Mouse (Mus musculus) gastrocnemius, postnatal 25 days (tissue): ENCODE measurements around the gene Ascc2. TPM values are rescaled to one million over a fixed set of nuclear protein-coding genes. Genes with fewer than 3 reads are reported as not detected.

ENCODE experiments used
- DNase-seq: peaks from one replicate; pipeline ENCODE4 v3.0.0; 2022
- long read RNA-seq, 2 experiments: library from polyadenylated mRNA; stranded (forward); transcript quantifications; one replicate each; pipeline ENCODE4 v2.0.0; 2021
- total RNA-seq, 2 experiments: library from RNA; stranded (reverse); gene quantifications; 1 replicate in 1 of 2; 2 replicates in 1 of 2; pipeline ENCODE4 v1.2.3; 2021

Ascc2 gene
- 10 to 100 TPM; 14.2 to 14.7 TPM for total RNA-seq
- long read RNA-seq, experiment 1, partial matches to known transcripts: 0 of 56 reads
- long read RNA-seq, experiment 1, other reads (novel, unspliced or antisense): 54 of 56 reads
- long read RNA-seq, experiment 2, partial matches to known transcripts: 36 of 41 reads
- long read RNA-seq, experiment 2, other reads (novel, unspliced or antisense): 2 of 41 reads

- peak; percentile 95 for DNase-seq
Measured at GRCm38 (mm10) chr11:4637534-4638234, at the start of gene Ascc2. Gene Ascc2, plus strand, starts transcription at chr11:4637747.

- DNase-seq: no peak
Measured at GRCm38 (mm10) chr11:4591811-4592210, 45.7 kb upstream of the Ascc2 start.

- no peak for DNase-seq
Measured at GRCm38 (mm10) chr11:4593491-4593848, 44.1 kb upstream of the Ascc2 start.

- DNase-seq: no peak
Measured at GRCm38 (mm10) chr11:4593849-4594607, 43.5 kb upstream of the Ascc2 start.

GRCm38 (mm10) chr11:4594608-4595500 is 42.7 kb upstream of the Ascc2 start, which contains the start of gene Mtmr3:
Gene Mtmr3, minus strand, starts transcription at chr11:4594863.
- peak; percentile 97 for DNase-seq

- DNase-seq: no peak
Measured at GRCm38 (mm10) chr11:4598411-4598810, 39.1 kb upstream of the Ascc2 start.

GRCm38 (mm10) chr11:4599916-4600315 is 37.6 kb upstream of the Ascc2 start:
- DNase-seq: no peak

DNA sequence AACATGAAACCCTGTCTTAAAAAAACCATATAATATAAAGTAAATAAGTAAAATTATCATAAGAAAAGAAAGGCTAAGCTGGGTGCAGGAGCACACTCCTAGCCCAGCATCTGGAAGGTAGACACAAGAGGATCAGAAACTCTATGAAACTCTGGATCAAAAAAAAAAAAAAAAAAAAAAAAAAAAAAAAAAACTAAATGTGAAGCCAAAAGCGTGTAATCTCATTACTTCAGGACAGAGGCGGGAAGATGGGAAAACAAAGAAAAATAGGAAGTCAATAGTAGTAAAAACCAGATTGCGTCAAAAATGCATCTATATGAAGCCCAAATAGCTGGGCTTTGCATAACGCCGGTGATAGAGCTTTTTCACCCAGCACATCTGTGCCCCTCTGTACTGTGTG is 35.7 kb upstream of the Ascc2 start:
- no peak for DNase-seq

DNA sequence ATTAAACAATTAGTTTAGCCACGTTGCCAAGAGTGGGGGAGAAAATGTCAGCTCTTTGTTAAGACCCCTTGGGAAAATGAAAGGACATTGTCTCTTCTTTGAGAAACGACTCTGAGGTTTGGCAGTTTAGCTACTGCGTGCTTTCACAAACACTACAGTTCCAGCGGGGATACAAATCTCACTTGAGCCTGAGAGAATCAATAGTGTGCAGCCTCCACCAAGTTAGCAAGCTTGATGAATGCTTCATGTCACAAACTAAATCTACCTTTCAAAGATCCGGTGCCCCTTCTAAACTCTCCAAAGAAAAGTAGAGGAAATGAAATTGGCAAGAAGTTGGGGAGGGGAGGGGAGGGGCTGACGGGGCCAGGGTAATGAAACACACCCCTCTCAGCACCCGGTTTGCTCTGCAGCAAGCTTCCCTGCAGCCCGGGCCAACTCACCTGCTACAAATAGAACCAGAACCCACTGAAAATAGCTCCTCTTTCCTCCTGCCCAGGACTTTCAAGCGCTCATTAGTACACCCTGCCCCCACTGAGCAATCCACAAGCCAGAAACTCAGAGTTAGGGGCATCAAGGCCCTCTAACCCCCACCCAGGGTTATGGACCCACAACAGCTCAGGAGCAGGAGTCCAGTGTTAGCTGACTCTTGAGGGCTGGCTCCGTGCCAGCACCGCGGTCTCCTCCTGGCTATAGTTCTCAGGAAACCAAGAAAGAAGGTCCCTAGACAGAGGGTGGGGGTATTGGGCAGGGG is 34.7 kb upstream of the Ascc2 start:
- DNase-seq: peak; percentile 52

- DNase-seq: peak; percentile 29
Measured at GRCm38 (mm10) chr11:4604441-4604840, 33.1 kb upstream of the Ascc2 start.

DNA sequence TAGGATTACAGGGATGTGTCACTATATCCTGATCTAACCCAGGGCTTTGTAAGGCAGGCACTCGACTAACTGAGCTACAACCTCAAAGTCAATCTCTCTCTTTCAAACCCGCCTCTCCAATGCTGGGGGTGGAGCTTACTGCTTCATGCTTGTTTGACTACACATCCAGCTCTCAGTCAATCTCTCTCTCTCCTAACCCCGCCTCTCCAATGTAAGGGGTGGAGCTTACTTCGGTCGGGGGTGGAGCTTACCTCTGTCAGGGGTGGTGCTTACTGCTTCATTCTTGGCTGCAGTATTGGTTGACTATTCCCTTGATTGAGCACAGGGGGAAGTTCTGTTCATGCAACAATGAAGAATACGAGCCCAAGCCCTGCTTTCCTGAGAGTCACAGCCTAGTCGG is 32.1 kb upstream of the Ascc2 start:
- no peak for DNase-seq

DNA sequence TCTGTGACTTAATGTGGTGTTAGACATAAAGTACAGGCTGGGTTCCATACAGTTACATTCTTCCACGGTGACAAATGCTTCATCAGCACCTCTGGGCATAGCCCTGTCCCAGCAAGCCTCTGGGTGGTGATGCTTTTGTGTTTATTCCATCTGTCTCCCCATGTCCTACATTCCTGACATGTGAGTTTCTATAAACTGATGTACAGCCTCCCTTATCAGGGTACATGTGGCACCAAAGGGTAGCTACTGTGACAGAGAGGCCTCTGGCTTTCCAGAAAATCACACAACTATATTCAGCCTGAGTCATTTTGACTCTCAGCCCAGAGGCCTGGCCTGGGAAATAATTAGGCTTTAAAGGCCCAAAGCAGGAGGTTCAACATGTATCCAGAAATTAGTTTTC is 31.0 kb upstream of the Ascc2 start:
- no peak for DNase-seq

DNA sequence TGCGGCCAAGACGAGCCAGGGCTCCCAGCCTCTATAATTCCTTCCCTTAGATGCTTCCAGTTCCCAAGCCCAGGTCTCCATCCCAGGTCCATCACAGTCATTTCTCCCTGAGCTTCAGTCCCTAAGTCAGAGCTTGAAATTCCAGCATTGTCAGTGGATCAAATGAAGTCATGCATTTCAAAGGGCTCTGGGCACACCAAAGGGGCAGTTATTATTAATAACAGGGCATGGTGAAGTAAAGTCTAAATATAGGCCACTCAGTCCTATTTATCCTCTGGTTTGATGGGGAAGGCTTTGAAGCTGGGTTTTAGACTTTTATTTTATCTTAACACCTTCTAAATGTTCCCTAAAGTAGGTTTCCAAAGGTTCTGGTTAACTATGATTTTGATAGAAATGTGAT is 25.6 kb upstream of the Ascc2 start:
- no peak for DNase-seq

GRCm38 (mm10) chr11:4620017-4620485 is 17.5 kb upstream of the Ascc2 start, which contains the start of gene Gm11032:
Gene Gm11032, plus strand, starts transcription at chr11:4620067.
- DNase-seq: no peak

DNA sequence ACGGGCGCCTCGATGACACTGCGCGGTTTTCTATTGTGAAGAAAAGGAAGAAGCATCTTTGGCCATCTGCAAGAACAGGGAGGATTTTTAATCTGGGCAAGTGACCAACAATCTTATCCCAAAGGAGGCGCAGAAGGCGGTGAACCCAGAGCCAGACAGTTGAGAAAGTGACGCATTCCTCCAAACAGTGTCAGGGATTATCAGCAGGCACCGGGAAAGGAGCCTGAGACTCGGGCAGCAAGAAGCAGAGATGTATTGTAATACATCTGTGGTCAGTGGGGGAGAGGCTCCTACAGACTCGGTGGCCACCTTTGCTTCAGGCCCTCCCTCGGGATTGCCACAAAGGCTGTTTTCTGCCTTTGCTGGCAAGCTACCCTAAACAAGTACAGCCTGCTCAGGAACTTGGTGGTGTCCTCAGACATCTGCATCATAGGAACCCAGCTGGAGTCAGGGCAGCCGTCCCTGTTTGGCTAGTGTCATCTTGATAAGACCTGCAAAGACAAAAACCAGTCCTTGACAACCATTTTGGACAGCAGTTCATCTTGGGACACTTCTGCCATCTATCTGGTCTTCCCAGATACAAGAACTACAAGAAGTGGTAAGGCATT is 16.9 kb upstream of the Ascc2 start:
- peak; percentile 57 for DNase-seq

GRCm38 (mm10) chr11:4621866-4622265 is 15.7 kb upstream of the Ascc2 start:
- no peak for DNase-seq

- DNase-seq: no peak
Measured at GRCm38 (mm10) chr11:4622442-4622986, 15.0 kb upstream of the Ascc2 start.

DNA sequence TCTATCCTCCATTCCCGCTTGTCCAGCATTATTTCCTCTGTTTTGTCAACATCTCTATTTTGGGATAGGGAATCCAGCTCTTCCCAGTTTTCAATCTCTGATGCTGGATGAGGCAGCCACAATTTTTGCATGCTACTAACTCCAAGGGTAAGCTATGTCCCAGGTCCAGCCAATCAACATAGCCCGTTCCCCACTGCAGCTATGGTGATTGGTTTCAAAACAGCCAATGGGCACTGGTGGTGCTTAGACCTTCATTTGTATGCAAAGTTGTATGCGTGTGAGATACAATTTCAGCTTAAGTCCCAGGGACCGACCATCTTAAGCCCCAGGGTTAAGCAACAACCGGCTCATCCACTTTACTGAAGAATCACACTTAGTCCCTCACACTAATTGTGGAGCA is 14.6 kb upstream of the Ascc2 start:
- DNase-seq: no peak

GRCm38 (mm10) chr11:4625931-4626330 is 11.6 kb upstream of the Ascc2 start:
- DNase-seq: no peak

DNA sequence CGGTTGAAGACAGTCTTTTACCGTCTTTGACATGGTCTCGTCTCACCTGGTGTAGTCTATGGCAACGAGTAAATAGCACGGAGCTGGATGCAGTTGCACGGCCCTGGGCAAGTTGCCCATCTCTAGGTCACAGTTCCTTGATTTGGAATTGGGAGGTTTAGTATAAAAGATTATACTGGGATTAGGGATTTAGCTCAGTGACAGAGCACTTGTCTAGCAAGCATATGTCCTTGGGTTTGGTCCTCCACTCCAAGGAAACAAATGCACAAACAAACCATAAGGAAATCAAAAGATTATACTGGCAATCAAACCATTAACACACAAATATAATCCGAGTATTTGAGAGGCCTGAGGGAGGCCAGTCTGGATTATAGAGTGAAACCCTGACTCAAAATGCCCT is 9.9 kb upstream of the Ascc2 start:
- no peak for DNase-seq

DNA sequence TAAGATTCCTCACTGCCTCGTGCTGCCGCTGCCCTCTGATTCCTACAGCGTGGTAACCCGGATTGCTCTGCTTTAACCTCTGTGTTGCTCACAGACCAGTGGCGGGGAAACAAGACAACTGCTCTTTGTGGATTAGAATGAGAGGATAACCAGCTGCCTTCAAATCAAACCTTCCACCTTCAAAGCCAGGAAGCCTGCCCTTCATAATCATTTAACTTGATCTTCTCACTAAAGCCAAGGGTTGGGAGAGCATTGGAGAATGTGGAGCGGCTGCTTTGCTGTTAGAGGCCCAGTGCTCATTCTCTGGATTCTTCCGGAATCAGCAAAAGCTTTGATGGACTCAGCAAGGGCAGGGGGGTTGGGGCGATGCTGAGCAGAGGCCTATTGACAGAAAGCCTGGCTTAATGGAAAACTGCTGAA is 7.7 kb upstream of the Ascc2 start:
- no peak for DNase-seq
